24 mouse cellular contexts compared by ENCODE assay signal in genomic region chr14:38062271-38062670, GRCm38 (mm10).
DNase-seq lines count a peak whose midpoint lies in the region; TF ChIP-seq lines count a peak whose summit lies in the region.
"Had no signal": no experiment of that assay in that cellular context is flagged by ENCODE, and none has a peak within 500 bp of the region (broad histone marks: within the 10 kb centered on the region; RNA-seq: fewer than 3 reads in every experiment).

No protein-coding gene starts in this region.

- no peak for TF ChIP-seq POLR2A in brain, embryonic 14.5 days (IDR thresholded peaks at IDR 0.05; ENCODE audit: borderline replicate concordance, extremely low read depth, insufficient read depth, insufficient read length, poor library complexity, severe bottlenecking)

- H3K4me3 ChIP-seq in layer of hippocampus, adult 2 months: no peak overlapping the region
- H3K4me3 ChIP-seq: embryonic facial prominence, embryonic 10.5 days; embryonic facial prominence, embryonic 13.5 days; erythroblast, embryonic 14.5 days; forebrain, embryonic 15.5 days; heart, adult 2 months; heart, embryonic 10.5 days; heart, embryonic 13.5 days; hindbrain, embryonic 12.5 days; hindbrain, embryonic 15.5 days had no signal

- H3K27ac ChIP-seq in layer of hippocampus, adult 2 months: no peak overlapping the region
- H3K27ac ChIP-seq: embryonic facial prominence, embryonic 10.5 days; embryonic facial prominence, embryonic 13.5 days; forebrain, embryonic 15.5 days; heart, adult 2 months; heart, embryonic 10.5 days; heart, embryonic 13.5 days; hindbrain, embryonic 12.5 days; hindbrain, embryonic 15.5 days had no signal

- TF ChIP-seq CTCF in layer of hippocampus, adult 2 months (conservative IDR thresholded peaks at IDR 0.05): no peak
- TF ChIP-seq CTCF in brain, embryonic 14.5 days (IDR thresholded peaks at IDR 0.05; ENCODE audit: borderline replicate concordance, extremely low read depth, insufficient read depth, insufficient read length): no peak

- peak; percentile 7 for DNase-seq in layer of hippocampus, adult 11-12 months (ENCODE audit: low spot score)
- no peak for DNase-seq in layer of hippocampus, postnatal 36 days
- DNase-seq in layer of hippocampus, adult 9-11 months: peak; percentile 33
- DNase-seq in layer of hippocampus, adult 2 months (ENCODE audit: low spot score in 2 of 2): no peak
- DNase-seq in brain, embryonic 14.5 days (ENCODE audit: low read depth): peak; percentile 44
- DNase-seq in cerebellum, adult 11-12 months: no peak
- DNase-seq: adrenal gland, adult 8-10 months; adrenal gland, postnatal 25 days; cerebellum, adult 11 months; cerebellum, adult 8-10 months; cerebellum, postnatal 10 days; cerebellum, postnatal 36 days; embryo, embryonic 11 days; gastrocnemius, postnatal 10 days; gastrocnemius, postnatal 36 days; heart, adult 2 months had no signal

Comparison
In these comparisons a context has a peak if more than half of its experiments do, and no peak if none do; other contexts are left out.
1. DNase-seq: peak in layer of hippocampus, adult 11-12 months (single experiment), layer of hippocampus, adult 9-11 months (single experiment) and brain, embryonic 14.5 days (single experiment); none in layer of hippocampus, postnatal 36 days (0 of 2), layer of hippocampus, adult 2 months (0 of 2) and cerebellum, adult 11-12 months (single experiment).